Mouse (Mus musculus): Measurements from ENCODE around the gene Mov10. TPM values are rescaled to one million over a fixed set of nuclear protein-coding genes. Genes with fewer than 3 reads are reported as not detected.
"Not testable (repeated sequence)": the region's sequence is repeated elsewhere in the genome, so short reads cannot be mapped to it uniquely, and the experiment has no call there.

The Mov10 gene
- 27.1 and 38.0 TPM in 2 replicates for polyA plus RNA-seq (2016; fragmentation: Nextera tagmentation; extraction: Ambion mirVana)

DNA sequence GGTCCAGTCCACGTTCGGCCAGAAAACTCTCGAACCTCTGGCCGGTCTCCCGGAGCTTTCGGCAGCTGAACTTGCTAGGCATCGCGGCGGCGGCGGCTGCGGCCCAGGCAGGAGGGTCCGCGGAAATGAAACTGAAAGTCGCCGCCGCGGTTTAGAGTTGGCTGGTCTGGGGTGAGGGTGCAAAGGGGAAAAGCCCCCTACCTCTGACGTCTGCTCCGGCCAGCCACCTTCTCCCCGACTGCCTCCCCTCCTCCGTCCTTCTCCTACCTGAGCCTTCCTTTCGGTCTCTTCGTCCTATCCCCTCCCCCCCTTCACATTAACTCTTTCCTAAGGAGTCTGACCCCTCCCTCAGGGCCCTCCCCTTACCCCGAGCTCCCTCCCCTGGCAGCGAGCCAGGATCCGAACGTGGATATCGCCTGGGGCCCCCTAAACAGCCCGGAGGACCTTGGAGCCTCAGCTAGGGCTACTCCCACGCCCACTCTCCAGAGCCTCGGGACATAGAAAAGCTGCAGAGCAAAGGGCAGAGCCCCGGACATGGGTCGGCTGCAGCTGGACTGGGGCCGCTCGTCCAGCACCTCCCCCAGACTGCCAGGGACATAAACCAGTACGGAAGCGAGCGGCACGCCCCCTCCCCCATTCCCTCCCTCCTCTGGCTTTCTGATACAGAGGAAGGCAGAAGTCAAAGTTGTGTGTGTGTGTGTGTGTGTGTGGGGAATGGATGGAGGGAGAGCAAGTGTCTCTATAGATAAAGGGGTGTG, at the start of gene Mov10:
Gene Mov10, minus strand, starts transcription at position 573 of the 758 bp plus-strand sequence.
- Histone ChIP-seq H3K36me3 (peaks cover 6% of the 10 kb centered on the region; the same call in 1 of the 2 replicates), H3K9me3 (replicated peaks) (no peaks in the 10 kb centered on the region), H3K4me2 (replicated peaks) (peak within 1 kb of the TSS; percentile 99), H3K4me3 (peak within 1 kb of the TSS; percentile 75), H3K4me1 (peaks cover 14% of the 10 kb centered on the region), H3K27me3 (no peaks in the 10 kb centered on the region), H3K27ac (peak within 1 kb of the TSS; percentile 66), H3K9ac (peak within 1 kb of the TSS; percentile 80)
- under 1% methylated on average over 35 of the region's 40 CpGs for WGBS
- peak; percentile 75 for ATAC-seq (ENCODE audit: low FRiP score)

DNA sequence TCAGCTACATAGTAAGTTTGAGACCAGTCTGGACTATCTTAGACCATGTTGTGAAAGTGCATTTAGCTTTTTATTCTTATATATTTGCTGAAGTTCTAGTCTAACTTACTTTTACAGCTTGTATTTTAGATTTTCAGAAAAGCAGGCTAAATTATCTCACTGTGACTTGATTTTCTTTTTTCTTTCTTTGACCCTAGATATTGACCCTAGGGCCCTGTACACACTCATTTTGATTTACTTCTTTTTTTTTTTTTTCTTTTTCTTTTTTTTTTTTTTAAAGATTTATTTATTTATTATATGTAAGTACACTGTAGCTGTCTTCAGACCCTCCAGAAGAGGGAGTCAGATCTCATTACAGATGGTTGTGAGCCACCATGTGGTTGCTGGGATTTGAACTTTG, 48.3 kb upstream of the Mov10 start:
- not testable (repeated sequence) for ATAC-seq (ENCODE audit: low FRiP score)
- peaks cover 21% of the 10 kb centered on the region for H3K36me3 ChIP-seq

DNA sequence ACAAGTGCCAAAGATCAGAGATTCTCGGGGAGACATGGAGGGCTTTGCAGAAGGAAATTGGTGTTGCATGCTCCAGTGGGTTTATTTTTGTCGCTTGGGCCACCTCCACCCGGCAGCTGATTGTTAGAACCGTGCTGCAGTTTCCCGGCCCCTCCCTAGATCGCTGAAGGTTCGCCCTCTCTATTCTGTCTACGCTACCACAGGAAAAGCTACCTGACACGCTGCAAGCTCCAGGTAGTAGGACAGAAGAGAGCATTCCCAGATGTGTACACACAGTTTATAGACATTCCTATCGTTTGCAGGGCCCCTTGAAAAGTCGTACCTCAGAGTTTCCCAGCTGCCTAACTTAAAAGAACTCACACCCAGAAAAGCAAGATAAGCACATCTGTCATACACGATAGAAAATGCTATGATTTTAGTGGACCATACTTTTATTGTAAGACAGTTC, 47.0 kb upstream of the Mov10 start:
- peaks cover 8% of the 10 kb centered on the region for H3K36me3 ChIP-seq
- peak overlapping the region; percentile 75 for H3K4me3 ChIP-seq
- H3K9ac ChIP-seq: peak overlapping the region; percentile 83
- H3K27me3 ChIP-seq: no peaks in the 10 kb centered on the region
- peak overlapping the region; percentile 97 for H3K27ac ChIP-seq
- peaks cover 32% of the 10 kb centered on the region for H3K4me1 ChIP-seq
- 2% methylated on average over 12 of the region's 12 CpGs for WGBS
- no peaks in the 10 kb centered on the region for H3K9me3 ChIP-seq (replicated peaks)
- peak; percentile 29 for ATAC-seq (ENCODE audit: low FRiP score)
- H3K4me2 ChIP-seq (replicated peaks): peak overlapping the region; percentile 69

More for the DNA sequence above, 48.3 kb upstream of the Mov10 start:
- peak overlapping the region; percentile 69; the same call in 1 of the 2 replicates for H3K4me2 ChIP-seq (replicated peaks)
- H3K27me3 ChIP-seq; H3K9ac ChIP-seq; H3K4me3 ChIP-seq; H3K9me3 ChIP-seq (replicated peaks); H3K27ac ChIP-seq: not testable (repeated sequence)
- peaks cover 27% of the 10 kb centered on the region for H3K4me1 ChIP-seq

DNA sequence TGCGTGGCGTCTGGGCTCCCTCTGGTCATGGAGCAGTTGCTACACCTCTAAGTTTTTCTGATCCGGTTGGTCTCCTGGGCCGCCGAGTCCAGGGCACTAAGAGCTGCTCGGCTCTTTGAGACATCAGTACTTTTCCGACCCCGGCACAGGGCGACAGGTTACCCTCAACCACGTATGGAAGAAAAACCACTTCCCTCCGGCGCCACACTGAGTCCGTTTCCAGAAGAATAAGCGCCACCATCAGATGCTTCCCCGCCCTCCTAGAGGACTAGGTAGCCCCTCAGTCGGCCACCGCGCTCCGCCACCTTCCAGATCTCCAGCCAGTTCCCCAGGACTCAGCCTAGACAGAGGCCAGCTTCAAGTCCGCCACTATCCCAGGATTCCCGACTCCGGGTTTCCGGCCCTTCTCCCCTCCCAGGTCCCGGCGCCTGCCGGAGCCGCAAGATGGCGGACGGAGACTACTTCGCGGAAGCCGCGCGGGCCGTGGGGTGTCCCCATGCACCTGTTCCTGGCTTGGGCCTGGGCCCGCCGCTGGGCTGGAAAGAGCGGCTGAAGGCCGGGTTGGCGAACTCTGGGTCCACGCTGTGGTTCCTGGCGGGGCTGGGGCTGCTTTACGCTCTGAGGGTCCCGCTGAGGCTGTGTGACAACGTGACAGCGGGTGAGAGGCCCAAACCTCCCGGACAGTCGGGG, 46.4 kb upstream of the Mov10 start:
- no peaks in the 10 kb centered on the region for H3K9me3 ChIP-seq (replicated peaks)
- H3K4me2 ChIP-seq (replicated peaks): peak overlapping the region; percentile 69
- peak overlapping the region; percentile 83 for H3K9ac ChIP-seq
- peaks cover 6% of the 10 kb centered on the region; the same call in 1 of the 2 replicates for H3K36me3 ChIP-seq
- under 1% methylated on average over 48 of the region's 48 CpGs for WGBS
- ATAC-seq (ENCODE audit: low FRiP score): peak; percentile 93
- peaks cover 32% of the 10 kb centered on the region for H3K4me1 ChIP-seq
- H3K4me3 ChIP-seq: peak overlapping the region; percentile 75
- no peaks in the 10 kb centered on the region for H3K27me3 ChIP-seq
- H3K27ac ChIP-seq: peak overlapping the region; percentile 97

DNA sequence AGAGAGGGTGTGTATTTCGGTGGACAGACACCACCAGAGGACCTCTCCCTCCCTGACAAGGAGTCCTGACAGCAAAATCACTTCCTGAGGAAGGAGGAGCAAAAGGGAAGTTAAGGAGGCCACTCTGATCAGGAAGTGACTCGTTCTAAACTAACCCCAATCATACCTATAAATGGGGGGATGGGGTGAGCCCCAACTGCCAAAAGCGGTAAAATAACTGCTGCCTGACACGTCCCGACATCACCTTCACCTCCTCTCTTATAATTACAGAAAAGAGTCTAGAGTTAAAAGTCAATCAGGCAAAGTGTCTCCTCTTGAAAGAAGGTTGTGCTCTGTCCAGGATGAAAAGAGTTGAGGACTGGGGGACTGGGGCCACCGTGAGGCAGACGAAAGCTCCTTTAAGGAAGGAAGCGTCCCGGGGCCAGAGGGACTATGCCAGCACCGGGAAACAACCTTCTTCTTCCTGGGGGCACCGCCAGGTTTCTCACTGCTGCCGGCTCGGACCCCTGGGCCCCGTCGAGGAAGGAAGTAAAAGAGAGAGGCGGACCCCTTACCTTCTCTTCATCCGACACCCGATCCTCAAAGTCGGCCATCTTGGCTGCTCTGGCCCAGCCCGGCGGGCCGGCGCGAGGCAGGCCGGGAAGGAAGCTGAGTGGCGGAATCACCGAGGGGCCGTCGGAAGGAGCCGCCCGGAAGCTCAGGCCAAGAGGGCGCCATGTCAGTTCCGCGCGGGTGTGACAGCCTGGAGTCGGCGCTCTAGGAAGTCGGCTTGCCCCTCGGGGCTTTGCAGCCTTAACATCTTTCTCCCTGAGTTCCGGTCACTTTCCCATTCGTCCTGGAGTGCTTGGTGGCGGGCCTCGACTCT, 45.7 kb upstream of the Mov10 start, which contains the start of the genes St7l and Capza1:
Gene St7l, plus strand, starts transcription at position 220 of the 865 bp plus-strand sequence.
Gene Capza1, minus strand, starts transcription at position 720 of the 865 bp plus-strand sequence.
- H3K4me3 ChIP-seq: peak within 1 kb of the TSS; percentile 75
- H3K9me3 ChIP-seq (replicated peaks): no peaks in the 10 kb centered on the region
- peak; percentile 97 for ATAC-seq (ENCODE audit: low FRiP score)
- H3K9ac ChIP-seq: peak within 1 kb of the TSS; percentile 83
- H3K27ac ChIP-seq: peak within 1 kb of the TSS; percentile 97
- peaks cover 32% of the 10 kb centered on the region for H3K4me1 ChIP-seq
- H3K4me2 ChIP-seq (replicated peaks): peak within 1 kb of the TSS; percentile 69
- no peaks in the 10 kb centered on the region for H3K27me3 ChIP-seq
- H3K36me3 ChIP-seq: peaks cover 4% of the 10 kb centered on the region; the same call in 1 of the 2 replicates
- WGBS: under 1% methylated on average over 43 of the region's 43 CpGs

DNA sequence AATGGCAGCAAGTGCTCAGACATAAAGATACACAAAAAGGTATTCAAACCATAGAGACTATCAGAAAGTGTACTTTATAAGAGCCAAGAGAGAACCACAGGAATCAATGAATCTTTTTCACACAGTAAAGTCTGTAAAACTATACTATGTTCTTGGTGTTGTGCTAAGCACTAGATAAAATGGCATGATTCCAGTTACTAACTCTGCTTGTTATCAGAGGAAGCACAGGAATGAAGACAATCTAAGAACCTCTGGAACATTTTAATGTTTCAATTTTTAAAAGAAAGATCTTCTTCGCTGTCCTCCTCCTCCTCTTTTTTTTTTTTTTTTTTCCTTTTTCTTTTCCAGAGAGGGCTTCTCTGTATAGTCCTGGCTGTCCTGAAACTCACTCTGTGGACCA, 40.2 kb upstream of the Mov10 start:
- no peak overlapping the region for H3K27ac ChIP-seq
- no peak for ATAC-seq (ENCODE audit: low FRiP score)
- H3K4me2 ChIP-seq (replicated peaks): no peak overlapping the region
- H3K9ac ChIP-seq: no peak overlapping the region
- 92% methylated on average over 1 of the region's 1 CpGs for WGBS
- no peak overlapping the region for H3K4me3 ChIP-seq
- peaks cover 5% of the 10 kb centered on the region for H3K36me3 ChIP-seq
- peaks cover 23% of the 10 kb centered on the region for H3K4me1 ChIP-seq
- no peaks in the 10 kb centered on the region for H3K27me3 ChIP-seq
- H3K9me3 ChIP-seq (replicated peaks): no peaks in the 10 kb centered on the region

DNA sequence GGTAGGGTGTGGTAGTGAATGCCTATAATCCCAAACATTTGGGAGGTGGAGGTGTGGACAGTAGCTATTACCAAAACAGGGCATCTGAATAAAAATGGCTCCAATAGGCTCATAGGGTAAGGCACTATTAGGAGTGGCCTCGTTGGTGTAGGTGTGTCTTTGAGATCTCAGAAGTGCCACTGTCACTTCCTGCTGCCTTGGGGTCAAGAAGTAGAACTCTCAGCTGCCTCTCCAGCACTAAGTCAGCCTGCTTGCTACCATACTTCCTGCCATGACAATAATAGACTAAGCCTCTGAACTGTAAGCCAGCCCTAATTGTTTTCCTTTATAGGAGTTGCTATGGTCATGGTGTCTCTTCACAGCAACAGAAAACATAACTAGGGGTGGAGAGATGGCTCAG, 37.7 kb upstream of the Mov10 start:
- no peaks in the 10 kb centered on the region for H3K9me3 ChIP-seq (replicated peaks)
- 81% methylated on average over 1 of the region's 1 CpGs for WGBS
- H3K4me2 ChIP-seq (replicated peaks): no peak overlapping the region
- H3K4me1 ChIP-seq: peaks cover 2% of the 10 kb centered on the region; the same call in 1 of the 2 replicates
- no peak overlapping the region for H3K4me3 ChIP-seq
- ATAC-seq (ENCODE audit: low FRiP score): no peak
- peaks cover 5% of the 10 kb centered on the region for H3K36me3 ChIP-seq
- H3K9ac ChIP-seq: no peak overlapping the region
- H3K27me3 ChIP-seq: no peaks in the 10 kb centered on the region
- no peak overlapping the region for H3K27ac ChIP-seq

DNA sequence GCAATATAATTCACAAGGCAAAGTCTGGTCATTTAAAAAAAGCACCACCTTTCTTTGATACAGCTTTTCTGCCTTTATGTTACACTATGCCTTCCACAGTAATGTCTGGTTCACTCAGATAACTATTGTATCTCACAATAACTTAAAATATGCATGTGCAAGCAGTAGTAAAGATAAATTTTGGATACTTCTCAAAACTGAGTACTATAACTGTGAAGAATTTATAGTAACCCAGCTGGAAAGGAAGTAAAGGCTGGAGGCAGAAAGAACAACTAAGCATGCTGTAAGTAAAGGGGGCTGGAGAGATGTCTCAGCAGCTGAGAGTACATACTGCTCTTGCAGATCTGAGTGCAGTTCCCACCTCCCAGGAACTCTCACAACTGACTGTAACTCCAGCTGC, 36.5 kb upstream of the Mov10 start:
- Histone ChIP-seq H3K27me3 (no peaks in the 10 kb centered on the region), H3K27ac (no peak overlapping the region), H3K36me3 (peaks cover 6% of the 10 kb centered on the region), H3K9me3 (replicated peaks) (no peaks in the 10 kb centered on the region), H3K4me1 (no peaks in the 10 kb centered on the region), H3K9ac (no peak overlapping the region), H3K4me3 (no peak overlapping the region), H3K4me2 (replicated peaks) (no peak overlapping the region)
- ATAC-seq (ENCODE audit: low FRiP score): no peak

DNA sequence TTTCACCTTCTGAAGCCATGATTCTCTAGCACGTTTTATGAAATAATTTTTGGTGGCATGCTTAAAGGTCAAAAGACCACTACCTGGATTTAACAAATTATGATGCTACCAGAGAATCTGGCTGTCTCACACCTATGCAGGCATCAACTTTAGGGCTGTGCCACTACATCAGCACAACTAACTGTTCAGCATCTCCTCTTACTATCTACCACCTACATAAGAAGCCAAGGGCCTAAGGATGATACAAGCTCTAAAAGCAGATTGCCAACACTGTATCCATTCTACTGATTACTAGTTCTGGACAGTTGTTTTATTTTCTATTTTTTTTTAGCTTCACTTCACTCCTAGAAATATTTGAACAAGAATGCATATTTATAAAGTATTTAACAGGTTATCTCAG, 36.1 kb upstream of the Mov10 start:
- H3K9ac ChIP-seq: no peak overlapping the region

DNA sequence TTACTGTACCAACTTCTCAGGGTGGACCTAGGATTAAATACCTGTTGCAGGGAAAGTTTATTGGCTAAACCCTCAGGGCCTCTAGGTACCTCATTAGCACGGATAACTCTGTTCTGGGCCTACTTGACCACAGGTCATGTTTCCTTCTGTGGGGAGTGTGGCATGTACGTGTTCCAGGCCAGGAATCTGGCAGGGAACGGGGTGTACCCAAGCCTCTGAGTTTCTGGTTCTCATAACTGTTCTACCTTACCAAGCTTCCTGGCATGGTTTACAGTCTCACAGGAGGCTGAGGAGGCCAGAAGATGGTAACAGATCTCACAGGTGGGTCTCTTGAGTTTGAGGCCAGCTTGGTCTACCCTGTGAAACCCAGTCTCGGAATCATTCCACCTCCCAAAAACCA, 28.2 kb upstream of the Mov10 start:
- Histone ChIP-seq H3K4me3 (no peak overlapping the region), H3K9me3 (replicated peaks) (no peaks in the 10 kb centered on the region), H3K27ac (no peak overlapping the region), H3K4me2 (replicated peaks) (no peak overlapping the region), H3K36me3 (peaks cover 45% of the 10 kb centered on the region), H3K27me3 (no peaks in the 10 kb centered on the region), H3K9ac (no peak overlapping the region), H3K4me1 (no peaks in the 10 kb centered on the region)
- WGBS: 93% methylated on average over 4 of the region's 4 CpGs
- ATAC-seq (ENCODE audit: low FRiP score): no peak

More for the DNA sequence above, 36.1 kb upstream of the Mov10 start:
- Histone ChIP-seq H3K4me1 (no peaks in the 10 kb centered on the region), H3K9me3 (replicated peaks) (no peaks in the 10 kb centered on the region), H3K4me2 (replicated peaks) (no peak overlapping the region), H3K4me3 (no peak overlapping the region), H3K27me3 (no peaks in the 10 kb centered on the region), H3K27ac (no peak overlapping the region), H3K36me3 (peaks cover 9% of the 10 kb centered on the region)
- 91% methylated on average over 1 of the region's 1 CpGs for WGBS
- no peak for ATAC-seq (ENCODE audit: low FRiP score)

DNA sequence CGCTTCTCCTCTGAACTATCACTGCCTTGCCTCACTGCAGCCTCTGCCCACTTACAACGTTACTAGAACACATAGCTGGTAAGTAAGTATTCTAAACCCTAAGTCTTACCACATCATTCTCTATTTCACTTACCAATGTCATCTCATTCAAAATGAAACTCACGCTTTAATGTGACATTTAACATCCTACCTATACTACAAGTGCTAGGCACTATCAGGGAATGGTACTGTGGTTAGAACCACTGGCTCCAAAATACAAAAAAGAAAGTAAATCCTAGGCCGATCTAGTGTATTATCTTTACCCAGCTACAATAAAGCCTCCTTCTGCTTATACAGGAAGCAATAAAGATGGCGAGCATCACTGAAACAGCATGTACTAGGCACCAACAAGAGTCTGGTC, 22.7 kb upstream of the Mov10 start:
- Histone ChIP-seq H3K9ac (no peak overlapping the region), H3K27ac (no peak overlapping the region), H3K4me2 (replicated peaks) (no peak overlapping the region), H3K9me3 (replicated peaks) (no peaks in the 10 kb centered on the region), H3K4me1 (no peaks in the 10 kb centered on the region), H3K27me3 (no peaks in the 10 kb centered on the region), H3K36me3 (peaks cover 53% of the 10 kb centered on the region), H3K4me3 (no peak overlapping the region)
- ATAC-seq (ENCODE audit: low FRiP score): no peak
- over 99% methylated on average over 5 of the region's 5 CpGs for WGBS

DNA sequence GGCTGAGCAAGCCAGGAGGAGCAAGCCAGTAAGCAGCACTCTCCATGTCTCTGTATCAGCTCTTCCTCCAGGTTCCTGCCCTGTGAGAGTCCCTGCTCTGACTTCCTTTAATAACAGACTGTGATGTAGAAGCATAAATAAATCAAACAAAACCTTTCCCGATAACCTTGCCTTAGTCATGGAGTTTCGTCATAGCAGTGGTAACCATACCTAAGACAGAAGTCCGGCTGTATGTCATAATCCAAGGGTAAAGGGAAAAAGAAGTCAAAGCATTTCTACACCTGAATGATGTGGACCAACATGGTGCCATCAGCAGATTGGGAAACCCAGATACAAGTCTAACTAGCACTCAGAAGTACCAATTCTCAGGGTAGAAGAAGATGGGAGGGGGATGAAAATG, 17.4 kb upstream of the Mov10 start:
- H3K36me3 ChIP-seq: peaks cover 44% of the 10 kb centered on the region
- no peaks in the 10 kb centered on the region for H3K9me3 ChIP-seq (replicated peaks)
- H3K27ac ChIP-seq: no peak overlapping the region
- no peak overlapping the region for H3K4me3 ChIP-seq
- no peak for ATAC-seq (ENCODE audit: low FRiP score)
- H3K4me2 ChIP-seq (replicated peaks): no peak overlapping the region
- no peaks in the 10 kb centered on the region for H3K27me3 ChIP-seq
- no peak overlapping the region for H3K9ac ChIP-seq
- H3K4me1 ChIP-seq: no peaks in the 10 kb centered on the region
- 96% methylated on average over 3 of the region's 3 CpGs for WGBS

Measured in hindbrain, embryonic 12.5 days (tissue).